Mouse (Mus musculus): ENCODE results near the gene Irs1. TPM values are rescaled to one million over a fixed set of nuclear protein-coding genes. Genes with fewer than 3 reads are reported as not detected.
A peak's percentile ranks its signal among the peaks of the same experiment; 100 is the strongest.

The Irs1 gene
- polyA plus RNA-seq, 1 experiment from 2014 or later, result 6.3 TPM

GRCm38 (mm10) chr1:82291930-82292712 lies 905 bp upstream of the Irs1 start:
- ATAC-seq (no peak), DNase-seq (ENCODE audit: low spot score) (no peak)
- no peaks in the 10 kb centered on the region for H3K9me3 ChIP-seq (replicated peaks; ENCODE audit: control insufficient read depth, low read length)
- H3K27ac ChIP-seq (ENCODE audit: low read depth, low read length), result peak overlapping the region; percentile 98
- WGBS, result under 1% methylated on average over 22 of the region's 23 CpGs
- peak overlapping the region; percentile 78 for H3K9ac ChIP-seq (ENCODE audit: low read length)
- H3K4me3 ChIP-seq (ENCODE audit: low read depth, low read length), result peak overlapping the region; percentile 74
- H3K36me3 ChIP-seq (ENCODE audit: control insufficient read depth, insufficient read depth, low read length), result peaks cover 7% of the 10 kb centered on the region; the same call in 1 of the 2 replicates
- no peaks in the 10 kb centered on the region for H3K27me3 ChIP-seq (replicated peaks; ENCODE audit: control insufficient read depth, insufficient read depth, low read length)
- peaks cover 16% of the 10 kb centered on the region for H3K4me1 ChIP-seq (ENCODE audit: control insufficient read depth, insufficient read depth, low read length)
- peak overlapping the region; percentile 88 for H3K4me2 ChIP-seq (ENCODE audit: low read length)

GRCm38 (mm10) chr1:82290723-82291150 lies 479 bp downstream of the Irs1 start:
- ATAC-seq, result peak; percentile 72
- Histone ChIP-seq H3K36me3 (ENCODE audit: control insufficient read depth, insufficient read depth, low read length) (peaks cover 7% of the 10 kb centered on the region; the same call in 1 of the 2 replicates), H3K9ac (ENCODE audit: low read length) (peak overlapping the region; percentile 78), H3K4me2 (ENCODE audit: low read length) (peak overlapping the region; percentile 88), H3K4me1 (ENCODE audit: control insufficient read depth, insufficient read depth, low read length) (peaks cover 22% of the 10 kb centered on the region), H3K27me3 (replicated peaks; ENCODE audit: control insufficient read depth, insufficient read depth, low read length) (no peaks in the 10 kb centered on the region), H3K27ac (ENCODE audit: low read depth, low read length) (peak overlapping the region; percentile 98), H3K9me3 (replicated peaks; ENCODE audit: control insufficient read depth, low read length) (no peaks in the 10 kb centered on the region), H3K4me3 (ENCODE audit: low read depth, low read length) (peak overlapping the region; percentile 74)
- DNase-seq (ENCODE audit: low spot score), result peak; percentile 91
- under 1% methylated on average over 31 of the region's 31 CpGs for WGBS

DNA sequence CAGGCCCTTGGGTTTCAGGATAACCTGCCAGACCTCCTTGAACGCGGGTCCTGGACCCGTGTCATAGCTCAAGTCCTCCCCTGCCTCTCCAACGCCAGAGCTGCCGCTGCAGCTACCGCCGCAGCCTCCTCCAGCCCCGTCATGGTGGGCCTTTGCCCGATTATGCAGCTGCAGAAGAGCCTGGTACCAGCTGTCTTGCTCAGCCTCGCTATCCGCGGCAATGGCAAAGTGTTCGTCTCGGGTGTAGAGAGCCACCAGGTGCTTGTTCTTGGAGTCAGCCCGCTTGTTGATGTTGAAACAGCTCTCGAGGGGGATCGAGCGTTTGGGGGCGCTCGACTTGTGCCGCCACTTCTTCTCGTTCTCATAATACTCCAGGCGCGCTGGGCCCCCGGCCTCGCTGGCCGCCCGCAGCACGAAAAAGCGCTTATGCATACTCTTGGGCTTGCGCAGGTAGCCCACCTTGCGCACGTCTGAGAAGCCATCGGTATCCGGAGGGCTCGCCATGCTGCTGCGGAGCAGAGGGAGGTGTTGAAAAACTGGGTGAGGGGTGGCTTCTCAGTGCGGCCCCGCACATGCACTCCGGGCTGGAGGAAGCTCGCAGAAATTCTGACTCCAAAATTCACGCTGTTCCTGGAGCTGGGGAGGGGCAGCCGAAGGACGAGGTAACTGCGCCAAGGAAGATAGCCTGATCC lies 1.1 kb downstream of the Irs1 start:
- WGBS, result under 1% methylated on average over 45 of the region's 45 CpGs

DNA sequence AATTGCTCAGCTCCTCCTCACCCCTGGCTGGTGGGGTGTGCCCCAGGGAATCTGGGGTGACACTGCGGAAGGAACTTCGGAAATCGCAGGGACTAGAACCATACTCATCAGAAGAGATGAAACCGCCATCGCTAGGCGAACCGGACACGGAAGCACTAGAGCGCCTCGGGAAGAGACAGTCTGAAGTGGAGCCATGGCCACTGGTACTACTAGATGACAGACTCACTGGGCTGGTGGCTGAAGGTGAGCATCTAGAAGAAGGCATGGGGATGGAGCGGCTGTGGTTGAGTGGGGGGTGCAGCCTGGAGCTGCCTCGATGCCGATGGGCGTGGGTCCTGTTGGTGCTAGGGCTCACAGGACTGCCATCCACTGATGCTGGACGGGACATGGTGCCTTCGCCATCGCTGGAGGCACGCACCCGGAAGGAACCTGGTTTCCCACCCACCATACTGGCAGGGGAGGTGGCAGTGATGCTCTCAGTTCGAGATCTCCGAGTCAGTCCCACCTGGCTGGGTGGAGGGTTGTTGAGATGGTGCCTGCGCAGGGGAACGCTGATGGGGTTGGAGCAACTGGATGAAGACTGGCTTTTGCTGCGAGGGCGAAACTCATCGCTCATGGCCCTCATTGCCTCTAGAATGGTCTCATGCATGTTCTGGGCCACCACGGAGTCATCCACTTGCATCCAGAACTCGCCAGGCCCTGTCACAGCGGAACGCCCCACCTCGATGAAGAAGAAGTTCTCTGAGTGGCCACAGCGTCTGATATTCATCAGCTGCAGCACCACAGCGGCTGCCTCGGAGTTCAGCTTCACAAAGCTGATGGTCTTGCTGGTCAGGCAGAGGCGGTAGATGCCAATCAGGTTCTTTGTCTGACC lies 1.9 kb downstream of the Irs1 start:
- Histone ChIP-seq H3K9ac (ENCODE audit: low read length) (peak overlapping the region; percentile 78), H3K4me2 (ENCODE audit: low read length) (peak overlapping the region; percentile 88), H3K27ac (ENCODE audit: low read depth, low read length) (peak overlapping the region; percentile 98), H3K4me1 (ENCODE audit: control insufficient read depth, insufficient read depth, low read length) (peaks cover 25% of the 10 kb centered on the region), H3K4me3 (ENCODE audit: low read depth, low read length) (peak overlapping the region; percentile 74), H3K9me3 (replicated peaks; ENCODE audit: control insufficient read depth, low read length) (no peaks in the 10 kb centered on the region), H3K36me3 (ENCODE audit: control insufficient read depth, insufficient read depth, low read length) (peaks cover 7% of the 10 kb centered on the region; the same call in 1 of the 2 replicates), H3K27me3 (replicated peaks; ENCODE audit: control insufficient read depth, insufficient read depth, low read length) (no peaks in the 10 kb centered on the region)
- 67% methylated on average over 35 of the region's 35 CpGs for WGBS
- no peak for DNase-seq (ENCODE audit: low spot score)
- no peak for ATAC-seq

More for the DNA sequence above, 1.1 kb downstream of the Irs1 start:
- H3K27me3 ChIP-seq (replicated peaks; ENCODE audit: control insufficient read depth, insufficient read depth, low read length), result no peaks in the 10 kb centered on the region
- DNase-seq (ENCODE audit: low spot score), result peak; percentile 88
- ATAC-seq, result peak; percentile 7; the same call in 1 of the 2 replicates
- peak overlapping the region; percentile 78 for H3K9ac ChIP-seq (ENCODE audit: low read length)
- peak overlapping the region; percentile 98 for H3K27ac ChIP-seq (ENCODE audit: low read depth, low read length)
- peak overlapping the region; percentile 88 for H3K4me2 ChIP-seq (ENCODE audit: low read length)
- H3K4me3 ChIP-seq (ENCODE audit: low read depth, low read length), result peak overlapping the region; percentile 74
- peaks cover 22% of the 10 kb centered on the region for H3K4me1 ChIP-seq (ENCODE audit: control insufficient read depth, insufficient read depth, low read length)
- H3K36me3 ChIP-seq (ENCODE audit: control insufficient read depth, insufficient read depth, low read length), result peaks cover 7% of the 10 kb centered on the region; the same call in 1 of the 2 replicates
- no peaks in the 10 kb centered on the region for H3K9me3 ChIP-seq (replicated peaks; ENCODE audit: control insufficient read depth, low read length)

- Histone ChIP-seq H3K27ac (ENCODE audit: low read depth, low read length) (no peak overlapping the region), H3K4me3 (ENCODE audit: low read depth, low read length) (peak overlapping the region; percentile 74), H3K4me1 (ENCODE audit: control insufficient read depth, insufficient read depth, low read length) (peaks cover 25% of the 10 kb centered on the region), H3K36me3 (ENCODE audit: control insufficient read depth, insufficient read depth, low read length) (peaks cover 7% of the 10 kb centered on the region; the same call in 1 of the 2 replicates), H3K9ac (ENCODE audit: low read length) (no peak overlapping the region; the same call in 1 of the 2 replicates), H3K4me2 (ENCODE audit: low read length) (peak overlapping the region; percentile 88), H3K27me3 (replicated peaks; ENCODE audit: control insufficient read depth, insufficient read depth, low read length) (no peaks in the 10 kb centered on the region), H3K9me3 (replicated peaks; ENCODE audit: control insufficient read depth, low read length) (no peaks in the 10 kb centered on the region)
- no peak for ATAC-seq
- WGBS, result 89% methylated on average over 18 of the region's 18 CpGs
- no peak for DNase-seq (ENCODE audit: low spot score)
Measured at GRCm38 (mm10) chr1:82288421-82288990, 2.7 kb downstream of the Irs1 start.

DNA sequence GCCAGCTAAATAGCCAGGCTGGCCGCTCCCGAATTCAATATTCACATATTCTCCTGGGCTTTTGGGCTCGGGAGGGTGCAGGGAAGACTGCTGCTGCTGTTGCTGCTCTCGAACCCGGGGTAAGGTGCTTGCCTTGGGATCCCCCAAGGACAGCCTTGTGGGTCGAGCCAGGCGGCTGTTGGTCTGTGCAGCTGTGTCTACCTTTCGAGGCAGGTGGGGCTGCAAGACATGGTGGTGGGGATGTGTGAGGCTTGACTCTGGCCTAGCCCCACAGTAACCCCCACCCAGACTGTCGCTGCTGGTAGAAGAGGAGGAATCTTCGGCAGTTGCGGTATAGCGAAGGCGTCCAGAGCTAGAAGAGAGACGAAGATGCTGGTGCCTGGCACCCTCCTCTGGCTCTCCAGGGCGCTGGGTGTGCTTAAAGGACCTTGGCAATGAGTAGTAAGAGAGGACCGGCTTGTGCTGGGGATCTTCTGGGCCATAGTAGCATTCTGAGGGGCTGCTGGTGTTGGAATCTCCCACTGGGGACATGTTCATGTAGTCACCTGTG lies 3.4 kb downstream of the Irs1 start:
- Histone ChIP-seq H3K9me3 (replicated peaks; ENCODE audit: control insufficient read depth, low read length) (no peaks in the 10 kb centered on the region), H3K36me3 (ENCODE audit: control insufficient read depth, insufficient read depth, low read length) (peaks cover 7% of the 10 kb centered on the region; the same call in 1 of the 2 replicates), H3K4me3 (ENCODE audit: low read depth, low read length) (peak overlapping the region; percentile 74), H3K9ac (ENCODE audit: low read length) (peak overlapping the region; percentile 67; the same call in 1 of the 2 replicates), H3K27ac (ENCODE audit: low read depth, low read length) (no peak overlapping the region), H3K4me1 (ENCODE audit: control insufficient read depth, insufficient read depth, low read length) (peaks cover 25% of the 10 kb centered on the region), H3K27me3 (replicated peaks; ENCODE audit: control insufficient read depth, insufficient read depth, low read length) (no peaks in the 10 kb centered on the region), H3K4me2 (ENCODE audit: low read length) (peak overlapping the region; percentile 88)
- no peak for DNase-seq (ENCODE audit: low spot score)
- WGBS, result 92% methylated on average over 16 of the region's 16 CpGs
- ATAC-seq, result no peak

GRCm38 (mm10) chr1:82287052-82287775 lies 4.0 kb downstream of the Irs1 start:
- 54% methylated on average over 22 of the region's 22 CpGs for WGBS
- no peak for DNase-seq (ENCODE audit: low spot score)
- peak overlapping the region; percentile 88 for H3K4me2 ChIP-seq (ENCODE audit: low read length)

More at GRCm38 (mm10) chr1:82287052-82287775, 4.0 kb downstream of the Irs1 start:
- no peaks in the 10 kb centered on the region for H3K27me3 ChIP-seq (replicated peaks; ENCODE audit: control insufficient read depth, insufficient read depth, low read length)
- no peaks in the 10 kb centered on the region for H3K9me3 ChIP-seq (replicated peaks; ENCODE audit: control insufficient read depth, low read length)
- H3K36me3 ChIP-seq (ENCODE audit: control insufficient read depth, insufficient read depth, low read length), result peaks cover 7% of the 10 kb centered on the region; the same call in 1 of the 2 replicates
- H3K4me1 ChIP-seq (ENCODE audit: control insufficient read depth, insufficient read depth, low read length), result peaks cover 29% of the 10 kb centered on the region
- ATAC-seq, result no peak
- peak overlapping the region; percentile 74 for H3K4me3 ChIP-seq (ENCODE audit: low read depth, low read length)
- peak overlapping the region; percentile 58 for H3K27ac ChIP-seq (ENCODE audit: low read depth, low read length)
- H3K9ac ChIP-seq (ENCODE audit: low read length), result peak overlapping the region; percentile 67

All from forebrain, embryonic 14.5 days (tissue).